Mouse (Mus musculus): ENCODE measurements around the gene Golm1.

Gene Golm1

DNA sequence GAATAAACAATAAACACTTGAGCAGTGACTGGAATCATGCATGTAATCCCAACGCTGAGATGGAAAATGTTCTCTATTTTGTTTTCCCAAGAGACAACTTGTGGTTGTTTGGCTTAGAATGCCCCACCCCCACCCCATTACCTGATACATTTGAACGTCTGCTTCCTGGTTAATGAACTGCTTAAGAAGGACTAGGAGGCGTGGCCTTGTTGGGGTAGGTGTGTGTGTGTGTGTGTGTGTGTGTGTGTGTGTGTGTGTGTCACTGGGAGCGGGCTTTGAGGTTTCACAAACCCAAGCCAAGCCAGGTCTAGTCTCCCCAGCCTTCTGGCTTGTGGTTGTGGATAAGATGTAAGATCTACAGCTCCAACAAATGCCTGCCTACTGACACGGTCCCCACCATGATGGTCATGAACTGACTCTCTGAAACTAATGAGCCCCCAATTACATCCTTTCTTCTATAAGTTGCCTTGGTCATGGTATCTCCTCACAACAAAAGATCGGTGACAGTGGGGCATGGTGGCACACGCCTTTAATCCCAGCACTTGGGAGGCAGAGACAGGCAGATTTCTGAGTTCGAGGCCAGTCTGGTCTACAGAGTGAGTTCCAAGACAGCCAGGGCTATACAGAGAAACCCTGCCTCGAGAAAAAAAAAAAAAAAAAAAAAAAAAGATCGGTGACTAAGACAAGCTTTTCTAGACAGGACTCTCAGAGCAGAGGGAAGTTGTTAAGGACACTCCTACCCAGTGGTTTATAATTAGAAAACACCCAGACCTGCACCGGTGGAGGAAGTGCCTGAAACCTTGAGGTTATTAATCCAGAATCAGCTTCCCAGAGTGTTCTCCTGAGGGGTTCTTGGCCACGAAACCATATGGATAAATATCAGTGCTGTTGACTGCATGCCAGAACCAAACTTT lies 962 bp upstream of the Golm1 start:
- ATAC-seq (ENCODE audit: low TSS enrichment): peak; percentile 58; the same call in 1 of the 2 replicates

DNA sequence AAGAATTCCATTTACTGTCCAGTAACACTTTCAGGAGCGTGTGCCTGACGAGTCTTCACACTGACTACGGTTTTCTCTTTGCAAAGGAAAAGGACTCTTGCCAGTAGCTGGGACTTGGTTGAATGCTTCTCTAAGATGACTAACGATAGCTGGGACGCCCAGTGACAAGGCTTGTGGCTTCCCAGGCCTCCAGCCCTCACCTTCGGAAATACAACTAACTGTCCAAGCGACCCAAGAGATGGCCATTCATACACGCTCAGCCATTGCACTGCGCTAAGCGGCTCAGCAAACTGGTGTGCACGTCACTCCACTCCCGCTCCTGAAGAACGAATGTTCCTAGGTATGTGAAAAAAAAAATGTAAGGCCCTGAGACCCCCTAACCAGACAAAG lies 855 bp downstream of the Golm1 start:
- ATAC-seq (ENCODE audit: low TSS enrichment): peak; percentile 27

DNA sequence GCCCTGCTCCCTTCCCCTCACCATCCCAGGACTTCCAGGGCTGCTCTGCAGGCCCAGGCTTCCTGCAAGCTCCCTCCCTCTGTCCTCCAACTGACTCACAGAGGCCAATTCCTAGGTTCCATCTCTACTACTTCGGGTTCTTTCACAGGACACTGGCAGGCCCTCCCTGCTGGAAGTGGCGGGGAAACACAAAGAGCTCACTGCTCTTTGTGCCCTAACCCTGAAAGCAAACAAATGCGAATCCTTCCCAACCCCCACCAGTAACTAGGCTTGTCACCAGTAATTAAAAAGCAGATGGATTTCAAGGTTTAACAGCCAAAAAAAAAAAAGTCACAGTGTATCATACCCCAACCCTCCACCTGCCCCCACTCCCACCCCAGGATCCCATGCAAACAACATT lies 1.4 kb downstream of the Golm1 start:
- no peak for ATAC-seq (ENCODE audit: low TSS enrichment)

DNA sequence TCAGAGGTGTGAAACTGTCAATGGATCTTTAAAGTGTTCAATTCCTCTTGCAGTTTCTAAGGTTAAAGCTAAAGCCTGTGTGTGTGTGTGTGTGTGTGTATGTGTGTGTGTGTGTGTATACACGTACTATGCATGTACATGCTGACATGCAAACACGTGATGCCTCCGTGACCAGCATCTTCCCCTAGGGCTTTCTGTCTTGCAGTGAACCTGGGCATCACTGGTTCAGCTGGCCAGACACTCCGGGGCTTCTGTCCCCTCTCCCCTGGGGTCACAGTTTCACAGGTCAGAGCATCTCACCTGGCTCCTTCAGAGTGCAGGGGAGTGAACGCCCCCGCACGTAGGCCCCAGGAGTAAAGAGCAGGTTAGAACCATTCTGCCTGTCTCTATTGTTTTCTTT lies 2.0 kb downstream of the Golm1 start:
- no peak for ATAC-seq (ENCODE audit: low TSS enrichment)

DNA sequence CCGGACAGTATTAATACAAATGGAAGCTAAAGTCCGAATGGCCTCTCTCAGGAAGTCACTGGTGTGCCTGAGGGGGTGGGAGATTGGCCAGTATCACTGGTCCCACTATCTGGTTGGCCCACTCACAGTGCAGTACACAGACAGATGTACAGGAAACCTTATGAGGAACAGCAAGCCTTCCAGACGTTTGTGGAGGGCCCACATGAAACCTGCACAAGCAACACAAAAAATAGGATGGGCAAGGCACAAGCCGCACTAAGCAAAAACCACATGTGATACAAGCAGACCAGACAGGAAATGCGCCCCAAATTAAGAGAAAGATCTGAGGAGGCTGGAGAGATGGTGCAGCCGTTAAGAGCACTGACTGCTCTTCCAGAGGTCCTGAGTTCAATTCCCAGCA lies 3.4 kb downstream of the Golm1 start:
- no peak for ATAC-seq (ENCODE audit: low TSS enrichment)

DNA sequence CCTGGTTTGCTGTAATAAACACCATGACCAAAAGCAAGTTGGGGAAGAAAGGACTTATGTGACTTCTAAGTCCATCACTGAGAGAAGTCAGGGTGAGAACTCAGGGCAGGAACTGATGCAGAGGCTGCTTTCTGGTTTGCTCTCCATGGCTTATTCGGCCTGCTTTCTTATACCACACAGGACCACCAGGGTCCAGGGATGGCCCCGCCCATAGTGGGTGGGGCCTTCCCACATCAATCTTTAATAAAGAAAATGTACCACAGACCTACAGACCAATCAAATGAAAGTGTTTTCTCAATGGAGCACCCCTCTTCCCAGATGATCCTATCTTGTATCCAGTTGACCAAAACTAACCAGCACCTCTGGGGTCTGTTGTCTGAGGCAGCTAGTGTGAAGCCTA lies 4.1 kb downstream of the Golm1 start:
- ATAC-seq (ENCODE audit: low TSS enrichment): no peak

DNA sequence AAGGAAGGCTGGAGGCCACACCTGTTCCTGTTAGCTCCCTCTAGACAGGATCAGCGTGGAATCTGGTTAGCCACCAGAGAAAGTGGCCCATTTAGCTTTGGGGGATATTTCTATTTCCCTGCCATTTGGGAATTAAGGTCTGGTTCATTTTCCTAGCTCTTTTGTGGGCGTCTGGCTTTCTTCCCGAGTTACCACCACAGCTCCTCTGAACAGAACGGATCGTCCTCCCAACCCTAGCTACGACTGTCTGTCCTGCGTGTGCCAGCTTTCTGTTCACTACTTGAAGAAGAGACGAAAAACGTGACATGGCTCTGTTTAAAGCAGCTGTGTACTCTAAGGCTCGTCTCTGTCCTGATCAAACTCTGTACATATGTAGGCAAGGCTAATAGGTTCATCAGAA lies 5.7 kb downstream of the Golm1 start:
- peak; percentile 39; the same call in 1 of the 2 replicates for ATAC-seq (ENCODE audit: low TSS enrichment)

DNA sequence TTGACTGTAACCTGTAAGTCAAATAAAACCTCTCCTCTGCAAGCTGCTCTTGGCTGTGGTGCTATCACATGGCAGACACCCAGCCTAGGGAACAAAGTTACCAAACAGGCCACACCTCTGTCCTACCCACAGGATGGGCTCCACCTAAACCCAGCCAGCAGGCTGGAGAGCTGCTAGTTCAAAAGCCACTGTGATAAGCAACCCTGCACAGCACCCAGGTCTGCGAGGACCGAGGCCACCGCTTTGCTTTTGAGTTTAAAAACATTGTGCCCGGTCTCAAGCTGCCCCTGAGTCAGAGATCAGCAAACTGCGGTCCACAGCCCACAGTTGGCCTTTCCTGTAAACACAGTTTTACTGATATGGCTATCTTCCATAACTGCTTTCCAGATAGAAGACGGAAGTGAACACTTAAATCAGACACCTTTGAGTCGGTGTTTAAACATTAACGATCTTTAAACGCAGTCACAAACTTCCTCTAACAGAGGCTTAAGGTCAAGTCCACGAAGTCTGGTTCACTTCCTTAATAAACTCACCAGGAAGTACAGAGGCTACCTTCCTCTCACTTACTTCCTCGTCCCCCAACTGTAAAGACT lies 7.0 kb downstream of the Golm1 start:
- no peak for ATAC-seq (ENCODE audit: low TSS enrichment)

DNA sequence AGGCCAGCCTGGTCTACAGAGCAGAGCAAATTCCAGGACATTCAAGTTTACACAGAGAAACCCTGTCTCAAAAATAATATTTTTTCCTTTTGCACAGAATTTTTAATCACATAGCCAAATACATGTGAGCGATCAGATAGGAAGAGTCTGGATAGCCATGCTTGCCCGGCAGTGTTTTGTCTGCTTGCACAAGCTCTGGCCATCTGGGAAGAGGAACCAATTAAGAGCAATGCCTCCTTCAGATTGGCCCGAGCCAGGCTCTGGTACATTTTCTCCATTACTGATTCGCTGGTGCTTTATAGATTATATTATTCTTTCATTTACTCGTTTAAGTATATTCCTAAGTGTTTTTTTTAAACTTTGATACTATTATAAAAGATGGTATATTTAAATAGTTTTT lies 7.8 kb downstream of the Golm1 start:
- ATAC-seq (ENCODE audit: low TSS enrichment): no peak

DNA sequence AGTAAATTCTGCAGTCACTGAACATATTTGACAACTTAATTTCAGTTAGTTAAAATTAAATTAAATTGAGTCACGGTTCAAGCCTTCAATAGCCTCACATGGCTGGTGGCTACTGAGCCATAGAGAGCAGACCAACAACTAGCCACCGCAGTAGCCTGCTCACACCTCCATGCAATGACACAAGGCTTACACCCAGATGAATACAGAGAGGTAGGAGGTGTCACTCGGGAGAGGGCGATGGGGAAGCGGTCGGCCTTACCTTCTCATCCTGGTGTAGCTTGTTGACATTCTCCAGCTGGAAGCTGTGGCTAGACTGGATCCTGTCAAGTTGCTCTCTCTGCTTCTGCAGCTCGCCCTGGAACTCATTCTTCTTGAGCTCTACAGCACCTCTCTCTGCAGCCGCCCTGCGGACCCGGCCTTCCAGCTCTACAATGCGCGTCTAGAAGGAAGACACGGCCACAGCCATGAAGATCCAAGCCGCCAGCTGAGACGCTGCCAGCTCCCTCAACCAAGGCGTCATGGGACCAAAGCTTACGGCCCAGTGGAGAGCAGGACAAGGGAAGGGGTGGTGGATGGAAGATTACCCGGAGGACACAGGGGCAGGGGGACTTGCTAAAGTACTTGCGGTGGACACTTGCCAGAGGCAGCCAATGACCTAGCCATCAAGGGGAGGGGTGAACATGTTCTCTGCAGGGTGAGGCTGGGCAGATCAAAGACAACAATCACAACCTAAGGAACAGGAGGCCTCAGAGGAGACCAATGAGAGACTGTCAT lies 11.5 kb downstream of the Golm1 start:
- no peak for ATAC-seq (ENCODE audit: low TSS enrichment)

DNA sequence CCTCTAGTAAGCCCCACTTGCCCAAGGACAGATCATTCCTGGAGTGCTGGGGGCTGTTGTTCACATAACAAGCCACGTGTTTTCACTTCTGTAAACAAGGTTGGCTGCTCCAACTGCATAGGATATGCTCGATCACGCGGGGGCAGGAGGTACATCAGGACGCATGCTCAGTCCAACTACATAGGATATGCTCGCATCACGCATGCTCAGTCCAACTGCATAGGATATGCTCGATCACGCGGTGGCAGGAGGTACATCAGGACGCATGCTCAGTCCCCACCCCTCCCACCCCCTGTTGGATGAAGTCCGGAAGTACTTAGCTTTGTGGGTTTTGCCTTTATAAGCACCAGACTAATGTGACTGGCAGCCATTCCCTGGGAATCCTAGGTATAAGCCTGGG lies 13.6 kb downstream of the Golm1 start:
- no peak for ATAC-seq (ENCODE audit: low TSS enrichment)

DNA sequence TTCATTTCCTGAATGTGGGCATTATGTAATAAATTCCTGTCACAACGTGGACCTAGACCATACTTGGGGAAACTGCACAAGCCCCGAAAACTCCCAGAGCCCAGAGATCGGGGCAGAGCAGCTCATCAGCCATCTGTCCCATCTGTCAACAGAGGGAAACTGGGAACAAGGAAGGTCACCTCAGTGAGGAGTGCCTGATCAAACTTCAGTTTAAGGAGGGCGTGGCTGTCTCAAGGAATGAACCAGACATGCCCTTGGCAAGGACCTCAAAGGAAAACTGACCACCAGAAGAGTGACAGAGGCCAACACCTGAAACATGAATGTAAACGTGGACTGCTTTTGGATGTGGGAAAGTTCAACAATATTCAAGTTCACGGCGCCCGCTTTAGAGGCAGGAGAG lies 14.2 kb downstream of the Golm1 start:
- ATAC-seq (ENCODE audit: low TSS enrichment): no peak

DNA sequence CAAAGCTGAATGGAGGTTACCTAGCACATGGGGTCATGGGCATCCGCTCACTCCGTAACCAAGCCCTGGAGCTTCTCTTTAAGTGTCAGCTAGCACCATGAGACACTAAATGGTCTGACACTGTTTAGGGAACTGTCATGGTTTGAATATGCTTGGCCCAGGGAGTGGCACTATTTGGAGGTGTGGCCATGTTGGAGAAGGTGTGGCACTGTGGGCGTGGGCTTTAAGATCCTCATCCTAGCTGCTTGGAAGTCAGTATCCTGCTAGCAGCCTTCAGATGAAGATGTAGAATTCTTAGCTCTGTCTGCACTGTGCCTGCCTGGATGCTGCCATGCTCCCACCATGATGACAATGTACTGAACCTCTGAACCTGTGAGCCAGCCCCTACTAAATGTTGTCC lies 15.2 kb downstream of the Golm1 start:
- ATAC-seq (ENCODE audit: low TSS enrichment): no peak

DNA sequence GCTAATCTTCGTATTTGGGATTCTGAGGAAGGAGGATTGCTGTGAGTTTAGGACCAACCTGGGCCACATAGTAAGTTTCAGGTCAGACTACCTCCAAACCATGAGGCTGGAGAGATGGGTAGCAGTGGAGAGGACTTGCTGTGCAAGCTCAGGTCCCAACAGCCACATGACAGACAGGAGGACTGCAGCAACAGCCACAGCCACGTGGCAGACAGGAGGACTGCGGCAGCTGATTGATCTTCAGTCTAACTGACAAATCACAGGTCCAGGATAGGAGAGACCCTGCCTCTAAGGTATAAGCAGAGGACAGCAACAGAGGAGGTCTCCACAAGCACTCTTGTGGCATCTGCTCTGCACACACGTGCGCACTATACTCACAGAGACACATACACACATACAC lies 17.8 kb downstream of the Golm1 start:
- no peak for ATAC-seq (ENCODE audit: low TSS enrichment)

DNA sequence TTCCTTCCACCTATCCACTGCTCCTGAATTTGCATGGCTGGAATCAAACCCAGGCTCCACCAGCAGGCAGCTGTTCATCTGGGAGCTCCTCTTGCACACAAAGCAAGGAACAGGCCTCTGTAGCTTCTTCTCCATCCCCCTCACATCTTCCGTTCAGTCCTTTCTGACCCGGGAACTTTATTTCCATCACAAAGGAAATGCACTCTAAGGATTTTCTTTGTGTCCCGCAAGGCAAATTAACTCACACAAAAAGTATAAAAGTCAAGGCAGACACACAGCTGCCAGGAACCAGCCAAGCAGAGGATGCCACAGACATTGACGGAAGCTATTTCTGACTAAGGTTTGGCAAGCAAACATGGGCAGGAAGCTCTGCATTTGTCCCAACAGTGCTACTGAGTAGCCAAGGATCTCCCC lies 18.6 kb downstream of the Golm1 start:
- ATAC-seq (ENCODE audit: low TSS enrichment): peak; percentile 71; the same call in 1 of the 2 replicates

DNA sequence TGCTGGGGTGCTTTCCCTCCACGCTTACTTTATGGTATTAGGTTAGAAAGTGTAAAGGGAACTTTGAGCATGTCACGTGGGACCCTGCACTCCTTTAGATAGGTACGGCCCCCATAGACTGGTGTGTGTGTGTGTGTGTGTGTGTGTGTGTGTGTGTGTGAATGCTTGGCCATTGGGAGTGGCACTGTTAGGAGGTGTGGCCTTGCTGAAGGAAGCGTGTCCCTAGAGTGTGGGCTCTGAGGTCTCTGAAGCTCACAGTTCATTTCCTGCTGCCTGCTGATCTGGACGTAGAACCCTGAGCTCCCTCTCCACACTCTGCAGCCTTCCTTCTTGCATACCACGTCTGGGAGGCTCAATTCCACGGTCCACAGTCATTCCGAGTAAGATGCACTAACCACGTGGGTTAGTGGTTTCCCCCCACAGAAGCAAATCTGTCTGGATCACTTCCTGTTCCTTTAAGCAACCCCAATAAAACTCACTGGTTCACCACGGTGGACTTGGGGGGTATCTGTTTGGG lies 19.2 kb downstream of the Golm1 start:
- ATAC-seq (ENCODE audit: low TSS enrichment): peak; percentile 25; the same call in 1 of the 2 replicates

DNA sequence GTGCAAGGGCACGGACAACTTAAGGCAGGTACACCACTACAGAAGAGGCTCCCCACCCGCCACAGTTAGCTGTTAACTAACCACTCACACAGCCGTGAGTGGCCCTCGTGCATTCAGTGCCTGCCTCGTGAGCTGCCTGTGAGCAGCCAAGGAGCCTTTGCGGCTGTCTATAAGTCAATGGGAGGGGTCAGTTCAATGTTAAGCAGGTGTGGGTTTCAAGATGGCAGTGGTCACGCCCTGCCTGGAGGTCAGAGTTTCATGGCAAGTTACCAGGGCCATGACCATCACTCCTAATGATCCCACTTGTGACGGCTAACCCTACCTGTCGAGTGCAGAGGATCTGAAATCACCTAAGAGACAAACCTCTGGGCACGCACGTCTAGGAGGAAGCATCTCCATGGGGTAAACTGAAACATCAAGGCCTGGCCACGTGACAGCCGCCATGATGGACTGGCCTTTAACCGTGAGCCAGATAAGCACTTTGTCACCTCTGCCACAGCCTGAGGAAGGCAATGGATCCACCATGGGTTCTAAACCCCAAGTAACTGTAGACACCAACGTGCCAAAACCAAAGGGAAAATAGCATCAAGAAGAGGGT lies 19.8 kb downstream of the Golm1 start:
- no peak for ATAC-seq (ENCODE audit: low TSS enrichment)

DNA sequence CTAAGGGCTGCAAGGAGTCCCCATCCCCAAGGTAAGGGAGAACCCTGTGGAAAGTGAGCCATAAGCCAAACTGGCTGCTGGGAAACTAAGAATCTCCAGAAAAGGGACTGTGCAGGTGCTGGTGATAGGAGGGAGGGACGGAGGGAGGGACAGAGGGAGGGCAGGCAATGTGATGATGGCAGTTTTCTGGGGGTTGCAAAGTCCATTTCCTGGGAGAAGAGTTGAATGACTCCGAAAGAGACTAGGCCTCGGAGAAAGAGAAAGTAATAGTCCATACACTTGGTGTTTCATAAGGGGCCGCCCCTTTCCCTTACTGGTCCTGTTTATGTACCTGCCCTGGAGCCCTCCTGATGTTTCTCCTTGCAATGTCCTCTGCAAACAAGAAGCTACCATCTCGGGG lies 21.1 kb downstream of the Golm1 start:
- no peak for ATAC-seq (ENCODE audit: low TSS enrichment)

DNA sequence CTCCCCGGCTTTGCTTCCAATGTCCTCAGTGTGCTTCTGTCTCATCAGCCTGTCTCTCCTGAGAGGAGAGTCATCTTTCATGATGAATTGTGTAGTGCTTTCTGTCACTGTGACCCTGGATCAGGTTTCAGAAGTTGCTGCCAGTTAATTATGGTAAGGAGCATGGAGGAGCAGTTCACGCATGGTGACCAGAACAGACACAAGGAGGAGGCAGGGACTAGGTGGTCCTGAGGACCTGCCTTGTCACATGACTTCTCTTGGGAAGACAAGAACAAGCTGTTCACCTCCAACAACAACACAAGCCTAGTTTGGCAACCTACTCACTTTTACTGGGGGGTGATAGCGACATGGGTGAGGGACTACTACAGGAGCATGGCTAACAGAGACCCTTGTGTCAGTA lies 22.5 kb downstream of the Golm1 start:
- no peak for ATAC-seq (ENCODE audit: low TSS enrichment)

DNA sequence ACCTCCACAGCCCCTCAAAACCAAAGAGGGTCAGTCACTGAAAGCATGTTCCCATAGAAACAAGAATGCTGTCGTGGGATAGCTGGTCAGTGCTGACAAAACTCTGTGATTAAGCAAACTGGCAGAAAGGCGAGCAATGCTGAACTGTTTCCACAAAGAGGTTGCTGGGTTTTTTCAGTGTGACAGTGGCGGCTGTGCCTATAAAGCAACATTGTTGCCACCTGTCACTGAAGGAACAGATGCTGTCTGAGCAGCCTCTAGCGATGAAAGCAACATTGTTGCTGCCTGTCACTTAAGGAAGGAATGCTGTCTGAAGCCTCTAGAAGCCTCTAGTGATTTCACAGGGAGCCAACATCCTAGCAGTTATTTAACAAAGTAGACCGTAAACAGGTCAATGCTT lies 23.0 kb downstream of the Golm1 start:
- no peak for ATAC-seq (ENCODE audit: low TSS enrichment)

DNA sequence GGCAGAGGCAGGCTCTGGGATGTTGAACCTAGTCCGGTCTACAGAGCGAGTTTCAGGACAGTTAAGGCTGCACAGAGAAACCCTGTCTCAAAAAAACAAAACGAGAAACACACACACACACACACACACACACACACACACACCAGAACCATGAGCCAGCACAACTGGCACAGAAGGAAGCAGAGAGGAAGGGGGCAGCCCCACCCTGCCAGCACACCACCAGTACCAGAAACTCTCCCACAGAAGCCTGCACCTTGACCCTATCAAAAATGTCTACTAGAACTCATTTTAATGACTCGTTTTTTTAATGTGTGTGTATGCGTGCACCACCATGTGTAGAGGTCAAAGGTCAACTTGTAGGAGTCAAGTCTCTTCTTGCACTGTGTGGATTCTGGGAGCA lies 25.8 kb downstream of the Golm1 start:
- ATAC-seq (ENCODE audit: low TSS enrichment): no peak

DNA sequence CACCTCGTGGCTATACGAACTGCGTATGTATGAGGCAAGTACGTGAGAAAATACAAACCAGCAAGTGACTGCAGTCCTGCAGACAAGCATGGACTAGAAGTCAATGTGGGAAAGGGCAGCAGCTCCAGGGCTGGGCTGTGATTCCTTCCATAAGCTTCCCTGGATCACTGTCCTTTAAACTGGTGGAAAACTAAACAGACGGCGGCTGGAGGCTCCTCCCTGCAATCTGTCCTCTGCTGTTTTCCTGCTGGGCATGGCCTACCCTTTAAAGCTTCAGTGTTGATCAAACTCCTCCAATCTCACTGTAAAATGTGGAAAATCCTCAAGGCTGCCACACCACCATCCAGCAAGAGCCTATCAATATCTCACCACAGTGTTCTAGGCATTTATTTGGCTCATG lies 27.0 kb downstream of the Golm1 start:
- ATAC-seq (ENCODE audit: low TSS enrichment): no peak
